Mouse (Mus musculus) heart, adult 9 months (tissue): ENCODE measurements around the gene Ccnt2.

Experiments used
- DNase-seq, 2 experiments: peaks; one replicate each; pipeline ENCODE4 v3.0.0; 2022; ENCODE audit warnings: low spot score in 2 of 2

Ccnt2 gene

GRCm38 (mm10) chr1:127793459-127793858 is 19.5 kb downstream of the Ccnt2 start:
- no peak for DNase-seq

- DNase-seq, result no peak
These were observed 21.3 kb downstream of the Ccnt2 start for GRCm38 (mm10) chr1:127795087-127795769.

GRCm38 (mm10) chr1:127796341-127796740 is 22.4 kb downstream of the Ccnt2 start:
- DNase-seq, result no peak

- no peak for DNase-seq
These were observed 22.8 kb downstream of the Ccnt2 start for GRCm38 (mm10) chr1:127796752-127797151.

- DNase-seq, result no peak
These were observed 29.0 kb downstream of the Ccnt2 start for GRCm38 (mm10) chr1:127802916-127803315.

GRCm38 (mm10) chr1:127808671-127809070 is 34.7 kb downstream of the Ccnt2 start:
- no peak for DNase-seq

- DNase-seq, result no peak
These were observed 39.0 kb downstream of the Ccnt2 start for GRCm38 (mm10) chr1:127812929-127813328.

GRCm38 (mm10) chr1:127816381-127816780 is 42.4 kb downstream of the Ccnt2 start:
- no peak for DNase-seq

GRCm38 (mm10) chr1:127827325-127827724 is 53.4 kb downstream of the Ccnt2 start:
- DNase-seq, result peak; percentile 9 to 34

- DNase-seq, result no peak
These were observed 56.4 kb downstream of the Ccnt2 start for GRCm38 (mm10) chr1:127830215-127830921.

- DNase-seq, result no peak
These were observed 59.8 kb downstream of the Ccnt2 start for GRCm38 (mm10) chr1:127833714-127834113.

- DNase-seq, result no peak
These were observed 60.2 kb downstream of the Ccnt2 start for GRCm38 (mm10) chr1:127834202-127834601.

- DNase-seq, result no peak
These were observed 62.7 kb downstream of the Ccnt2 start for GRCm38 (mm10) chr1:127836619-127837018.

- DNase-seq, result no peak
These were observed 64.6 kb downstream of the Ccnt2 start for GRCm38 (mm10) chr1:127838602-127839001.

- no peak for DNase-seq
These were observed 71.5 kb downstream of the Ccnt2 start for GRCm38 (mm10) chr1:127845472-127845871.

- peak in 1 of 2 experiments; percentile 23 for DNase-seq
These were observed 76.2 kb downstream of the Ccnt2 start for GRCm38 (mm10) chr1:127850075-127850610.

GRCm38 (mm10) chr1:127854486-127855222 is 80.7 kb downstream of the Ccnt2 start, which contains the start of gene Map3k19:
Gene Map3k19 (minus strand): TSS chr1:127855031.
- peak; percentile 4 to 17 for DNase-seq
